Mouse (Mus musculus) G1E-ER4 (cell line): ENCODE data around the gene Lsm14a. TPM values are rescaled to one million over a fixed set of nuclear protein-coding genes. Genes with fewer than 3 reads are reported as not detected.

Experiments
- GATA1 ChIP-seq: IDR thresholded peaks from one replicate; pipeline ENCODE4 v1.8.0; 2012; ENCODE audit warnings: low read length, inconsistent platforms
- polyA plus RNA-seq: library from polyadenylated mRNA; stranded (reverse); fragments of >175 nt; gene quantifications from 2 replicates; pipeline ENCODE4 v1.2.3, GENCODE M21; 2012

The Lsm14a gene
- polyA plus RNA-seq, 1 experiment, result 72.4 TPM

DNA sequence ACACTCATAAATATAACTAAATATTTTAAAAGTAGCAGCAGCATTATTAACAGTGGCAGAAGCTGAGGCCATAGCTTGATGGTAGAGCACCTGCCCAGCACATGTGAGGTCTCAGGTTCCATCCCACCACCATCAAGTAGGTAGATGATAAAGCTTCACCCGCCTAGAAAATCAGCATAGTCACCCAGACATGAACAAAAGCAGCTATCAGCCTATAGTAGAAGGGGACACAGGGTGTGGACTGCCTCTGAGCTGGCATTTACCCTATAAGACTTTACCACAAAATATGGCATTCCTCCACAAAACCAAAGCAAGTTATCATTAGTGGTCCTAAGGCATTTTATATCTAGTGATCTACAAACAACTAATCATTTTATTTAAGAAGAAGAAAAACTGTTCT lies 90.5 kb downstream of the Lsm14a start:
- TF ChIP-seq GATA1, result no peak

DNA sequence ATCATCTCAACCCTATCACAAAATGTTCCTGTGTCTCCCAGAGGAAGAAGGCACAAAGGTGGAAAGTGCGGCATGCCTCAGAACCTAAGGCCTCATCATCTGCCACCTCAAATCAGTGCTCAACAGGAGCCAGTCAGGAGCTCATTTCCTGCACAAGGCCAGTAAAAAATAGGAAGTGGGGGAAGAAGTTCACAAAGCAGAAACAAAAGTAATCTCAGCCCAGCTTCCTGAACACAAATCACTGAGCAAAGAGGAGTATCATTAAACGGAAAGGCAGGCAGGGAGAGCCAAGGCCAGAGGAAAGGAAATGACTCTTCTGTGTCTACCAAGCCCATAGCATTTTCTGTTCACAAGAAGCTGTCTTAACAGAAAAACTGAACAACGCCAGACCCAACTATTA lies 91.2 kb downstream of the Lsm14a start:
- TF ChIP-seq GATA1, result no peak

DNA sequence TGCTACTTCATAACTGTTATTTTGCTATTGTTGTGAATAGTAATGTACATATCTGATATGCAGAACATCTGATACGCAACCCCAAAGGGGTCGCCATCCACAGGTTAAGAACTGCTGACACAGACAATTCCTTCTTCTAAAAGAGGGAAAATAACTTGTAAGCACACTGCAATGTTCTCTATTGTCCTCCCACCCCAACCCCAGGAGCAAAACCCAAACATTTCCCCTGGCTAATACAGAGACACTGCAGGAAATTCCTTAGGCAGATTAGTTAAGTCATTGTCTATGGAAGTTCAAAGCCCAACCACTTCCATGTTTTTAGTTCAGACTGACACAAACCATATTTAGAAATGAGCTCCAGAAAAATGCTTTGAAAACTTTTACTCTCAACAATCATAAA lies 94.3 kb downstream of the Lsm14a start:
- no peak for TF ChIP-seq GATA1

DNA sequence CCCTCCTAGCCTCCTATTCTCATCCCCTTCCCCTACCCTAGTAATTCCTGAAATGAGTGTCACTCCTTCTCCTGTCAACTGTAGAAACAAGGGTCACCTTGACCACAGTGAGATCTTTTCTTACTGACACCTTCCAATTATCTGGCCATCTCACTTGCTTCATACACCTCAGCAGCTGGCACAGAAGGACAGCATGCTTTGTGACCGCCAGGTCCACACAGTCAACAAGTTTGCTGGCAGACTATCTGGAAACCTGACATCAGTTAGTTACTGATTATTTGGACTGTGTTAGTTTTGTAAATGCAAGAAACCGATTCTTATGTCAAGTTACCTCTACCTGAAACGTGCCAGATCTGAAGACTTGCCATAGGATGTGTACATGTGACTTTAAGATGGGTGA lies 97.0 kb downstream of the Lsm14a start:
- TF ChIP-seq GATA1, result no peak

Other genes starting within 250 kb of the Lsm14a start
- 86.0 and 111 TPM in 2 replicates for gene Uba2, start 223.7 kb downstream of the Lsm14a start, polyA plus RNA-seq
- gene Pdcd2l, start 196.7 kb downstream of the Lsm14a start, polyA plus RNA-seq, result 11.0 and 11.6 TPM in 2 replicates
- gene Gpi1, start 163.0 kb downstream of the Lsm14a start, polyA plus RNA-seq, result 2,067 and 4,270 TPM in 2 replicates
- gene Gm6096, start 142.3 kb downstream of the Lsm14a start, polyA plus RNA-seq, result not detected in 2 replicates
- gene 4931406P16Rik, start 79.8 kb downstream of the Lsm14a start, polyA plus RNA-seq, result 25.8 and 28.7 TPM in 2 replicates